Mouse (Mus musculus) heart, postnatal 10 days (tissue): Measurements from ENCODE around the gene Tbc1d10c. TPM values are rescaled to one million over a fixed set of nuclear protein-coding genes. Genes with fewer than 3 reads are reported as not detected.

ENCODE experiments used
- DNase-seq, 2 experiments: peaks; one replicate each; pipeline ENCODE4 v3.0.0; 2021
- intact Hi-C: fragments of 180-260 bp; cut with DNase I; formaldehyde crosslinking; loops from one replicate; pipeline ENCODE4 v1.15.1; 2025
- total RNA-seq, 2 experiments: library from RNA; stranded (reverse); gene quantifications; 2 replicates each; pipeline ENCODE4 v1.2.3; 2021

Tbc1d10c gene
- total RNA-seq, 2 experiments from 2014 or later, result 2.6 to 2.9 TPM

- intact Hi-C loops, result no loop called here
- DNase-seq, result no peak
Observed at GRCm38 (mm10) chr19:4194021-4194724, 3.1 kb upstream of the Tbc1d10c start.

- intact Hi-C loops, result no loop called here
- peak in 1 of 2 experiments; percentile 15 for DNase-seq
Observed at GRCm38 (mm10) chr19:4193129-4193528, 2.0 kb upstream of the Tbc1d10c start.

- DNase-seq, result peak in 1 of 2 experiments; percentile 46
- intact Hi-C loops, result loop anchor here (1.0 kb wide), 1 partner anchor 22 kb away; no protein-coding TSS in a partner anchor
Observed at GRCm38 (mm10) chr19:4192251-4192985, 1.3 kb upstream of the Tbc1d10c start.

GRCm38 (mm10) chr19:4191528-4192250, 605 bp upstream of the Tbc1d10c start, which contains the start of gene Ppp1ca:
TSS of gene Ppp1ca (plus strand) at chr19:4192065.
- intact Hi-C loops, result loop anchor here (1.0 kb wide), 1 partner anchor 21 kb away; no protein-coding TSS in a partner anchor
- peak; percentile 97 to 98 for DNase-seq

- DNase-seq, result no peak
- intact Hi-C loops, result no loop called here
Observed at GRCm38 (mm10) chr19:4189051-4189620, 1.9 kb downstream of the Tbc1d10c start.

GRCm38 (mm10) chr19:4187303-4187702, 3.8 kb downstream of the Tbc1d10c start:
- intact Hi-C loops, result no loop called here
- no peak for DNase-seq

- DNase-seq, result peak in 1 of 2 experiments; percentile 55
Observed at GRCm38 (mm10) chr19:4184976-4185975, 5.8 kb downstream of the Tbc1d10c start.

GRCm38 (mm10) chr19:4183689-4184088, 7.4 kb downstream of the Tbc1d10c start:
- DNase-seq, result no peak
- intact Hi-C loops, result no loop called here

More at GRCm38 (mm10) chr19:4184976-4185975, 5.8 kb downstream of the Tbc1d10c start:
- intact Hi-C loops, result no loop called here

- DNase-seq, result peak in 1 of 2 experiments; percentile 56
- intact Hi-C loops, result no loop called here
Observed at GRCm38 (mm10) chr19:4181892-4182291, 9.2 kb downstream of the Tbc1d10c start.

GRCm38 (mm10) chr19:4180411-4180810, 10.7 kb downstream of the Tbc1d10c start:
- intact Hi-C loops, result no loop called here
- DNase-seq, result no peak

- peak; percentile 77 to 80 for DNase-seq
- intact Hi-C loops, result no loop called here
Observed at GRCm38 (mm10) chr19:4175368-4175947, 15.6 kb downstream of the Tbc1d10c start, which contains the start of gene Carns1. TSS of gene Carns1 (minus strand) at chr19:4175479.

- peak in 1 of 2 experiments; percentile 45 for DNase-seq
- intact Hi-C loops, result no loop called here
Observed at GRCm38 (mm10) chr19:4172925-4173324, 18.2 kb downstream of the Tbc1d10c start.

- intact Hi-C loops, result no loop called here
Observed at GRCm38 (mm10) chr19:4171393-4172290, 19.4 kb downstream of the Tbc1d10c start.

GRCm38 (mm10) chr19:4170723-4171392, 20.2 kb downstream of the Tbc1d10c start:
- no peak for DNase-seq
- intact Hi-C loops, result loop anchor here (1.0 kb wide), 1 partner anchor 21 kb away; the partner anchor contains the start of gene Ppp1ca

More at GRCm38 (mm10) chr19:4171393-4172290, 19.4 kb downstream of the Tbc1d10c start:
- peak; percentile 78 to 82 for DNase-seq

- no peak for DNase-seq
- intact Hi-C loops, result loop anchor here (1.0 kb wide), 1 partner anchor 22 kb away; the partner anchor contains the start of gene Ppp1ca
Observed at GRCm38 (mm10) chr19:4169810-4170209, 21.3 kb downstream of the Tbc1d10c start.

GRCm38 (mm10) chr19:4169378-4169784, 21.7 kb downstream of the Tbc1d10c start:
- intact Hi-C loops, result no loop called here
- peak; percentile 100 for DNase-seq
